Mouse (Mus musculus): ENCODE measurements around the gene Polr3f.

- no peak for TF ChIP-seq CTCF (IDR thresholded peaks at IDR 0.05; ENCODE audit: low read depth, low read length)
- TF ChIP-seq POLR2A (IDR thresholded peaks at IDR 0.05; ENCODE audit: extremely low read depth, insufficient read depth, low read length), result no peak
These were observed 43.4 kb upstream of the Polr3f start for GRCm38 (mm10) chr2:144484084-144484483.

Data from liver, adult 2 months (tissue).